Mouse (Mus musculus): ENCODE measurements around the gene Hist1h4i.

DNA sequence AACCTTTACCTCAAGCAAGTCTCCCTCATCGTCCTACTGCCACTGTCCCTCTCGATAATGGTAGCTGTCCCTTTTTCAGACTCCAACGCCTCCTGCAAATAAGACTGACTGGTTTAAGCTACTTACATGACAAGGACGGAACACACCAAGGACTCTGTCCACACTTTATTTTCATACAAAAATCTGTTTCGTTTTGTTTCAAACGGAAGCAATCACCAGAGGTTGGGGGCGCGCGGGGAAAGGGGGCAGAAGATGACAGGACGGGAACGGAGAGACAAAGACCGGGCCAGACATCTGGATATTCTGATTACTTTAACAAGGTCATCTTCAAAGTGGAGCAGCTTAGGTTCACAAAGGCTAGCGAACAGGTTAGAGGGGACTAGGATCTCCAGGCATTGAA lies 27.4 kb downstream of the Hist1h4i start:
- no peak for TF ChIP-seq POLR2A (IDR thresholded peaks at IDR 0.05; ENCODE audit: low read depth, low read length)
- TF ChIP-seq CTCF (IDR thresholded peaks at IDR 0.05; ENCODE audit: extremely low read depth, insufficient read depth, insufficient read length, insufficient replicate concordance): no peak
